Mouse (Mus musculus) MN1 (cell line): ENCODE results near the gene Ccdc180.

Experiments
- DNase-seq: peaks from one replicate; pipeline ENCODE4 v3.0.0-alpha.2; 2016; ENCODE audit warnings: low spot score

Ccdc180 gene

GRCm38 (mm10) chr4:45890066-45890761 lies at the start of gene Ccdc180:
Gene Ccdc180 (plus strand): TSS chr4:45890303.
- peak; percentile 80 for DNase-seq

DNA sequence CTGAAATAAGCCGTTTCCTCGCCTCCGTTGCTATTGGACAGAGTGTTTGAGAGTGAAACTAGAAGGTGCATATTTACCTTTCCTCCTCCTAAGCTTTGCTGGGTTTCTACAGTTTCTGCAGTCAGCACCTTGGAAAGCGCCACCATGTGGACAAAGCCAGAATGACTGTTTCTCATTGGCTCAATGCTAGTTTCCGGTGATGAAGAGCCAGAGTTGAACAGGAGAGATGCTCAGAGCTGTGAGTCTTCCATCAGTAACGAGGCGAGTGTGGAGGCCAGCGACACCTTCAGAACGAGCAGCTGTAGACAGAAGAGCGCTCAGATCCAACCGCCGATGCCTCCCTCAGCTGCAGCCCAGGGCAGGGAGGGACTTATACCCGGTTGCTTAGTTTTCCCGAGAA lies 45.7 kb upstream of the Ccdc180 start:
- DNase-seq: no peak

DNA sequence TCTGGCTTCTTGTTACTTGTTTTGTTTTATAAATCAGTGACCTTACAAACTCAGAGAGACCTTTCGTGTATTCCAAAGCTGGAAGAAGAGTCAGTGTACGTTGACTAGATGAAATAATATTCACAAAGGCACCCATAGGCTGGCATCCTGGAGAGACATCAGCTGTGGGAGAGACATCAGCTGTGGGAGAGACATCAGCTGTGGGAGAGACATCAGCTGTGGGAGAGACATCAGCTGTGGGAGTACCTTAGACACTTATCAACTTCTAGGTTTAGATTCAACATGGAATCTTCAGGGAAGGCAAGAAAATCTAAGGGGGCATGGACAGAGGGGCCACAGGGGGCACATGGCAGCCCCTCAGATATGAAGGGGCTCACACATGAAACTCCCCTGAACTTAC lies 43.8 kb upstream of the Ccdc180 start:
- no peak for DNase-seq

GRCm38 (mm10) chr4:45848109-45848824 lies 41.8 kb upstream of the Ccdc180 start, which contains the start of gene Stra6l:
Gene Stra6l (plus strand): TSS chr4:45848664.
- DNase-seq: no peak

- no peak for DNase-seq
These were observed 41.3 kb upstream of the Ccdc180 start for GRCm38 (mm10) chr4:45848825-45849156.

GRCm38 (mm10) chr4:45849419-45849818 lies 40.7 kb upstream of the Ccdc180 start:
- DNase-seq: no peak

GRCm38 (mm10) chr4:45851640-45852051 lies 38.5 kb upstream of the Ccdc180 start:
- peak; percentile 56 for DNase-seq

DNA sequence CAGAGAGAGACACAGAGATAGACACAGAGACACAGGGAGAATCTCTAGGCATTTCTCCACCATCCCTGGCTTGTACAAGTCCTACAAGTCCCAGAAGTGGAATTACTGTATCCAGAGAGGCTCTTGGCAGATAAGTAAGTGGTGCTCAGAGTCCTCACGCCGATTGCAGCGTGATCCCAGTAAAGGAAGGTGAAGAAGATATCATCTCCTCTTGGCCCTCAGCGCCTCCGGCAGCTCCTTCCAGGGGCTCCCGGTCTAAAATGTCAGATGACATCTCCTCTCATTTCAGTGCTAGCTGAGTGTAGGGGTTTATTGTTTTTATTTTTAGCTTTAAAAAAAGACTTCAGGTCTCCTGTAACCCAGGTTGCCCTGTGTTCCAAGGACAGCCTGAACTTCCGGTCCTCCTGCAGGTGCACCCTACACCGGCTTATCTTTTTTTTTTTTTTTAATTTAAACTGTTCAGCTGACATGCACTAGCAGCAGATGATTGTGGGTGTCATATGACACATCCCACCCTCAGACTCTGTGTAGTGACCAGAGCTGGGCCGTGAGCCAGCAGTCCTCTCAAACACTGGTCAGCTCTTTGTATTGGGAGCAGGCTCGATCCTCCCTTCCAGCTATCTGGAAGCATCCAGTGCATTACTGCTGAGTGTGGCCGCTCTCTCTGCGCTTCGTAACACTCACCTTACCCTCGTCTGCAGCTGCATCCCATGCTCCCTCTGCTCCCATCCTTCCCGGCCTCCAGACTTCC lies 36.4 kb upstream of the Ccdc180 start:
- DNase-seq: peak; percentile 43

GRCm38 (mm10) chr4:45855803-45856424 lies 34.2 kb upstream of the Ccdc180 start:
- DNase-seq: peak; percentile 78

DNA sequence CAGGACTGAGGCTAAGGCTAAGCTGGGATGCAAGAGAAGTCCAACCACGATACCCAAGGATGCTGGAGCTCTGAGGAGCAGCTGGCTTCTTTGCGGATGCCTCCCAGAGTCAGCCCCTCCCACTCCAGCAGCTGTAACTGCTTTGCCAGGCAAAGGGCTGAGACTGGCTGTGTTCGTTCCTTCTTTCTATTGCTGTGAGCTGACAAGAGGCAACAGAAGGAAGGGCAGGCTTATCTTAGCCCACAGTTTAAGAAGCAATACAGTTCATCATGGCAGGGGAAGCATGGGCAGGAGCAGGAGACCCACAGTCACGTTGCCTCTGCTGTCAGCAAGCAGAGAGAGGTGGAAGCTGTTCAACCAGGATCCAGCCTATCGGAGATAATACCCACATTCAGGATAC lies 28.9 kb upstream of the Ccdc180 start:
- no peak for DNase-seq

DNA sequence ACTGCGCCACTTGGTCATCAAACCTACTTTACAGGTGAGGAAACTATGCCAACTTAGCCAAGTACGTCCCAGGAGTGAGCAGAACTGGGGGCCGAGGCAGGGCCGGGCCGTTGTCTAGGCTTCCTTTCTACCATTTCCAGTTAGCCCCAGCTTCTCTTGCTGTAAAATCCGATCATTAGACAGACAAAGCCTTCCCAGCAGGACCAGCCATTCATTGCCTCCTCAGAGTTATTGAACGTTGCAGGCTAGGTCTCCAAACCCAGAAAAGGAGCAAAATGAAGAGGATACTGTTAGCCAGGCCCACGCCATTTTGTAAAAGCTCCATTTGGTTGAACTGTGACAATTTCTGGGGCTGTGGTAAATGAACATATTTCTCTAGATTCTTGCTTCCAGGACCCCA lies 22.7 kb upstream of the Ccdc180 start:
- DNase-seq: no peak

DNA sequence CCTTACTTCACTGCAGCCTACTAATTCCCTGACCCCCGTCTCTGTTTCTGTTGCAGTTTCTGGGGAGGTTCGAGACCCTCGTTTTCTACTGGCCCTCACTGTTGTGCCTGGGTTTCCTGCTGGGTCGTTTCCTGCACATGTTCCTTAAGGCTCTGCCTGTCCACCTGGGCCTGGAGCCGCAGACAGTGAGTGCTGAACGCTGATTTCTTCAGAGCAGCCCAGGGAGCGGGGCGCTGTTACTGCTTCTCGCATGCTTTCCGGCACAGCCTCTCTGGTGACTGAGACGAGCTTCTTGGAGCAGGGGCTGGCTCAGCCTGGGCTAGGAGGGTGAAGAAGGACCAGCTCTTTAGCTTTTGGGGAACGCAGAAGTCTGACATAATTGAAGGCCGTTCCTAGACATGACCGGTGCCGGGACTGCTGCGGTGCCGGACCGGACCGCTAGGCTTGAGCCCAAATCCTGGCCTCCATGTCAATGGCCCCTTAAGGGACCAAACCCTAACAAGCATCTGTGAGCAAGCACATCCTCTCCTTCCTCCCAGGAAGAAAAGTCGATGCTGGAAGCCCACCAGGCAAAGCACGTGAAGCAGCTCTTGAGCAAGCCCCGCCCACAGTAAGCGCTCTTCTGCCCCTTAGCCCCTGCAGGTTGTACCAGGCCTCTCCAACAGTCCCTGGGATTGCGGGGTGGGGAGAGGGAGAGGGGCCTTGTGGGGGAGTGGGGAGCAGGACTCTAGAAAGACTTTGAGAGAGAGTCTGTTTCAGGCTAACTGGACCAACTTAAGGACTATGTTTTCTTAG lies 20.9 kb upstream of the Ccdc180 start:
- no peak for DNase-seq

DNA sequence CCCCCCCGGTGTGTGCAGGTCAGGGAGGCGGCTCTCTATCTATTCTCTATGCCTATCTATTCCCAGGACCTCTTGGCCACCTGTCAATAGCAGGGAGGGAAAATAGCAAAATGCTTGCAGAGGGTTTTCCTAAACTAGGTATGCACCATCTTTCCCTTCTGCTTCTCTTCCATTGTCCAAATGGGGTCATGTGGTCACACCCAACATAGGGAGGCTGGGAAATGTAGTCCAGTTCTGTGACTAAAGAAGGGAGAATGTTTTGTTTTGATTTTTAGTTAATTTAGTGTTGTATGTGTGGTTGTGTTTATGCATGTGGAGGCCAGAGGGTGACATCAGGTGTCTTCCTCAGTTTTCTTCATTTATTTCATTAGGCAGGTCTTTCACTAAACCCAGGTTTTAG lies 18.0 kb upstream of the Ccdc180 start:
- no peak for DNase-seq

DNA sequence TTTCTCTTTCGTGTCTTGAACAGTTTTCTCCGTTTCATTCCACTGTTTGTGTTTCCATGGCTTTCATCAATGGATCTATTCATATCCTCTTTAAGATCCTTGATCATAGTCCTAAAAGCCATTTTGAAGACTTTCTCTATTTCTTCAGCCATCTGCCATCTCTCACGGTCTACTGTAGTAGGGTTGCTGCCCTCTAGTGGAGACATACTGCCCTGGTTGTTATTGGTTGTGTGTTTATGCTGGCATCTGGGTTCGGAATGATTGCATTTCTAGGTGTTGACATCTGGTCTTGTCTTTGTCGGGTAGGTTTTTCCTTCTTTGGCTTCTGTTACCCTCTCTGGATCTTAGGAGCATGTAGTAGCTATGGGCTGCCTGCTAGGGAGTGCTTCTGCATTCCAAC lies 11.2 kb upstream of the Ccdc180 start:
- peak; percentile 61 for DNase-seq

- DNase-seq: no peak
These were observed 7.6 kb upstream of the Ccdc180 start for GRCm38 (mm10) chr4:45882521-45882920.

GRCm38 (mm10) chr4:45883250-45883649 lies 6.9 kb upstream of the Ccdc180 start:
- DNase-seq: no peak

DNA sequence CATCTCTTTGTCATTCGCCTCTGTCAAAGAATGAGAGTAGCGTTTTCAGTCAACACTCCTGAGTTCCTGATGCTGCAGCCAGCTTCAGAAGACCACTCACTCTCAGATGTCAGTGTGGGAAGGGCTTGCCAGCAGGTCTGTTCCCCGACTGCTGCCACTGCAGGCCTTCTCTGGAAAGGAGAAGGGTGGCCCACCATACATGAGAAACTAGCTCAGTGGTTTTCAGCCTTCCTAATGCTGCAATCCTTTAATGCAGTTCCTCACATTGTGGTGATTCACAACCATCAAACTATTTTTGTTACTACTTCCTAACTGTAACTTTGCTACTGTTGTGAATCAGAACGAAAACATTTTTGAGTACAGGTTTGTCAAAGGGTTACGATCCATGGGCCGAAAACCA lies 616 bp upstream of the Ccdc180 start:
- no peak for DNase-seq

GRCm38 (mm10) chr4:45896425-45897081 lies 6.5 kb downstream of the Ccdc180 start:
- no peak for DNase-seq

DNA sequence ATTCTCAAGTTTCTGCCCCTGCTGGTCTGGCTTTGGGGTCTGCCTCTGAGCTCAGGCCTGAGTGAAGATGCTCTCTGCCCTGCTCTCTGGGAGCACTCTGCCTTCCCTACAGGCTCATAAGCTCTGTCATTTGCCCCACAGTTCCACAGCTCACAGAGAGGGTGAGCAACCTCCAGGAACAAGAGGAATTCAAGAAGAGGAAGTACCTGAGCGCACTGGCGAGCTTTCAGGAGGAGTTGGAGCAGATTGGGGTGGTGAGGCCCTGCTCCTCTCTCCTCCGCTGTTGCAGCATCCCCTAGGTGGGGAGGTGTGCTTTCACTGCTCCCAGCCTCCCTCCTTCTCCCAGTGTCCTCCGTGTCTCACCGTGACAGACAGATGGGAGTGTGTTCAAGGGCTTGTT lies 8.3 kb downstream of the Ccdc180 start:
- DNase-seq: no peak

DNA sequence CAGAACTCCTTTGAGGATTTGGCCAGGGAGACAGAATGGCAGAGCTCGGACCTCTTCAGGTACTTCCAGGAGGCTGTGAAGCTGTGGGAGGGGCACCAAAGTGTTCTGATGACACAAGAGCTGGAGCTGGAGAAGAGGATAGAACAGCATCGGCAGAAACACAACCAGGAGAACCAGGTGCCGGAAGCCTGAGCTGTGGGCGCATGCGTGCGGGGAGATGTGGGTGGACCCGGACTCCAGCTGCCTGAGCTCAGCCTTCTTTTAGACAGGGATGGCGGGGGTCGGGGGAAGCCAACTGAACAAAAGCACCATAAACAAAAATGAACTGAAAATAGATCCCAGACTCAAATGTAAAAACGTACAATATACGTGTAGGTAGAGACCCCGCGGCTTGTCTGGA lies 19.2 kb downstream of the Ccdc180 start:
- DNase-seq: no peak

- no peak for DNase-seq
These were observed 19.8 kb downstream of the Ccdc180 start for GRCm38 (mm10) chr4:45909924-45910323.
